Mouse (Mus musculus): ENCODE results near the gene Kcnk13.

DNA sequence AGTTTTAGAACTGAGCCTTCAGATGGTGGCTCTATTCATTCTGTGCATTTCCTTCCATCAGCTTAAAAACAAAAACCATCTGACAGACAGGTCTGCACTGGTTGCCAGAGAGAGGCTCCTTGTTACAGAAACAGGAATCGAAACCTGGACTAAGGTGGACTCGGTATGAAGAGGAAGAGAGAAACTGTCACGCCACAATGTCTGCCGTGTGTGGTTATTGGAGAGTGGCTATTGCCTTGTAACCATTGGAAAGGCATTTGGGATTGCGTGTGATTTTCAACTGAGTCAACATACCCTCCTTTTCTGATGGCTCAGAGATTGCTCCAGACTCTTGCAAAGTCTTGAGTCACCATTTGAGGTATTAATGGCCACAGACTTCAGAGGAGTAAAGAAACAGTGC lies 22.5 kb downstream of the Kcnk13 start:
- no peak for TF ChIP-seq POLR2A (IDR thresholded peaks at IDR 0.05; ENCODE audit: borderline replicate concordance, extremely low read depth, insufficient read depth, insufficient read length, poor library complexity, severe bottlenecking)
- TF ChIP-seq CTCF (IDR thresholded peaks at IDR 0.05; ENCODE audit: borderline replicate concordance, extremely low read depth, insufficient read depth, insufficient read length), result no peak
